Mouse (Mus musculus) lung, postnatal 0 days (tissue): Measurements from ENCODE around the gene Cdt1.

Experiments used
- CTCF ChIP-seq: IDR thresholded peaks from 2 replicates; pipeline ENCODE4 v1.5.1; 2016; ENCODE audit warnings: antibody characterized with exemption, mild to moderate bottlenecking
- EP300 ChIP-seq: IDR thresholded peaks from 2 replicates; pipeline ENCODE4 v1.6.1; 2016; ENCODE audit warnings: antibody characterized with exemption, mild to moderate bottlenecking, control low read depth

DNA sequence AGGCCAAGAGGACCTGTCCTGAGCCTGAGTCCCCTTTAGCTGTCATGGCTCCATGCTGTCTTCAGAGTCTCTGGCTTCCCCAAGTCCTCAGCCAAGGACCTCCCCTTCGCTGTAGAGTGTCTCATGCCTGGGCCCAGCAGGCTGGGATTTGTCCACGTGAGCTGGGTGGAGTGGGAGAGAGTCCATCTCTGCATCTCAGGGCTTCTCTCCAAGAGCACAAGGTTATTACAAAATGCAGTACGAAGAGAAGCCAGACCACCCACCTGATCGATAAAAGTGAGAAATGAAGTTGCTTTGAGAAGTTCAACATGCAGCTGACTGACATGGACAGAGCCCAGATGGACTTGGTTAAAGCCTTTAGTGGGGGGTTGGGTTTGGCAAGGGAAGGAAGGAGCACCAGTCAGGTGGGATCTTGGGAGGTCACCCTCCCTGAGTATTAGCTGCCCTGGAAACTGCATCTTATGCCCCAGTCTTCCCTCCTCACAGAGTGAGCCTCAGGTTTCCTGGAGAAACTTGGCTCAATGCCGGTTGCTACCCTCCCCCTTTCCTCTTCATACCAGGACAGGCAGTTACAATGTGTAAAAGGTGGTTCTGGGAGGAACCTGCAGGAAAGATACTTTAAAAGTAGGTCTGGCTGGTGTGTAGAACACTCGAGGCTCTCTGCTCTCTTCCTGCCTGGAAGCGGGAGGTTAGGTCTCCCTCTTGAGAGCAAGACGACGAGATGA, 48.5 kb downstream of the Cdt1 start:
- TF ChIP-seq CTCF (no peak), EP300 (no peak)
